In genomic region chr15:99712666-99713559, GRCm38 (mm10) we compare ENCODE assay signal across 11 mouse cellular contexts. TPM values are rescaled to one million over a fixed set of nuclear protein-coding genes. Genes with fewer than 3 reads are reported as not detected.
A peak's percentile ranks its signal among the peaks of the same experiment; 100 is the strongest.
DNase-seq lines count a peak whose midpoint lies in the region; ATAC-seq and TF ChIP-seq lines count a peak whose summit lies in the region.
"Had no signal": no experiment of that assay in that cellular context is flagged by ENCODE, and none has a peak within 500 bp of the region (broad histone marks: within the 10 kb centered on the region; RNA-seq: fewer than 3 reads in every experiment).

No protein-coding gene starts in this region.

- no peak overlapping the region for H3K4me3 ChIP-seq in embryonic facial prominence, embryonic 13.5 days
- no peak overlapping the region for H3K4me3 ChIP-seq in embryonic facial prominence, embryonic 10.5 days
- H3K4me3 ChIP-seq in kidney, embryonic 15.5 days (replicated peaks), result no peak overlapping the region
- peak overlapping the region; percentile 48 for H3K4me3 ChIP-seq in E14TG2a.4 (replicated peaks; ENCODE audit: low read length)
- no peak overlapping the region for H3K4me3 ChIP-seq in embryonic facial prominence, embryonic 14.5 days (ENCODE audit: low read depth, low read length)
- H3K4me3 ChIP-seq: hindbrain, embryonic 15.5 days; limb, embryonic 12.5 days; stomach, embryonic 15.5 days had no signal

- no peaks in the 10 kb centered on the region for H3K27me3 ChIP-seq in embryonic facial prominence, embryonic 13.5 days
- no peaks in the 10 kb centered on the region for H3K27me3 ChIP-seq in embryonic facial prominence, embryonic 10.5 days (replicated peaks; ENCODE audit: low read depth, poor library complexity, severe bottlenecking)
- H3K27me3 ChIP-seq in kidney, embryonic 15.5 days, result no peaks in the 10 kb centered on the region
- peaks cover 6% of the 10 kb centered on the region; the same call in 1 of the 2 replicates for H3K27me3 ChIP-seq in E14TG2a.4 (ENCODE audit: insufficient read depth, low read length)
- no peaks in the 10 kb centered on the region for H3K27me3 ChIP-seq in embryonic facial prominence, embryonic 14.5 days (replicated peaks; ENCODE audit: control insufficient read depth, insufficient read depth, low read length)
- H3K27me3 ChIP-seq: hindbrain, embryonic 15.5 days; limb, embryonic 12.5 days; stomach, embryonic 15.5 days had no signal

- ATAC-seq in embryonic facial prominence, embryonic 13.5 days (ENCODE audit: insufficient number of reproducible peaks, insufficient read depth, low FRiP score, low TSS enrichment, low read depth), result peak; percentile 27; the same call in 1 of the 2 replicates
- ATAC-seq in kidney, embryonic 15.5 days (replicated peaks; ENCODE audit: low FRiP score), result peak; percentile 11; the same call in 1 of the 2 replicates
- no peak for ATAC-seq in embryonic facial prominence, embryonic 14.5 days (ENCODE audit: low read depth)

- H3K27ac ChIP-seq in embryonic facial prominence, embryonic 13.5 days, result no peak overlapping the region
- H3K27ac ChIP-seq in embryonic facial prominence, embryonic 10.5 days (replicated peaks), result no peak overlapping the region
- H3K27ac ChIP-seq in kidney, embryonic 15.5 days, result 0 out of 2 replicates have a peak overlapping the region, but pooled peaks have one; percentile 24
- H3K27ac ChIP-seq in embryonic facial prominence, embryonic 14.5 days (replicated peaks; ENCODE audit: low read depth, low read length), result no peak overlapping the region
- H3K27ac ChIP-seq: limb, embryonic 12.5 days; stomach, embryonic 15.5 days had no signal

- no peak for DNase-seq in embryonic facial prominence, embryonic 10.5 days (ENCODE audit: low spot score)
- no peak for DNase-seq in kidney, postnatal 14 days
- DNase-seq in embryonic facial prominence, embryonic 14.5 days (ENCODE audit: low spot score), result no peak
- DNase-seq in gastrocnemius, postnatal 4 days (ENCODE audit: low spot score in 2 of 2), result no peak
- DNase-seq in urinary bladder, postnatal 4 days (ENCODE audit: low spot score in 2 of 2), result no peak

- TF ChIP-seq CTCF in E14TG2a.4 (conservative IDR thresholded peaks at IDR 0.05; ENCODE audit: low read length), result no peak

- H3K9me3 ChIP-seq in embryonic facial prominence, embryonic 13.5 days, result no peaks in the 10 kb centered on the region
- H3K9me3 ChIP-seq in embryonic facial prominence, embryonic 10.5 days, result no peaks in the 10 kb centered on the region
- H3K9me3 ChIP-seq in kidney, embryonic 15.5 days (replicated peaks), result no peaks in the 10 kb centered on the region
- no peaks in the 10 kb centered on the region for H3K9me3 ChIP-seq in E14TG2a.4 (ENCODE audit: low read length)
- no peaks in the 10 kb centered on the region for H3K9me3 ChIP-seq in embryonic facial prominence, embryonic 14.5 days (ENCODE audit: control insufficient read depth, low read length)
- H3K9me3 ChIP-seq: hindbrain, embryonic 15.5 days; limb, embryonic 12.5 days; stomach, embryonic 15.5 days had no signal

- H3K36me3 ChIP-seq in embryonic facial prominence, embryonic 13.5 days, result peaks cover 81% of the 10 kb centered on the region
- peaks cover 99% of the 10 kb centered on the region for H3K36me3 ChIP-seq in embryonic facial prominence, embryonic 10.5 days (replicated peaks)
- peaks cover 66% of the 10 kb centered on the region for H3K36me3 ChIP-seq in kidney, embryonic 15.5 days
- H3K36me3 ChIP-seq in E14TG2a.4 (ENCODE audit: insufficient read depth, low read length), result peaks cover 66% of the 10 kb centered on the region
- peaks cover 72% of the 10 kb centered on the region for H3K36me3 ChIP-seq in embryonic facial prominence, embryonic 14.5 days (ENCODE audit: control insufficient read depth, insufficient read depth, low read length)

- WGBS in embryonic facial prominence, embryonic 13.5 days, result 56% methylated on average over 13 of the region's 13 CpGs
- WGBS in embryonic facial prominence, embryonic 10.5 days, result 60% methylated on average over 13 of the region's 13 CpGs
- WGBS in kidney, embryonic 15.5 days, result 51% methylated on average over 13 of the region's 13 CpGs
- WGBS in embryonic facial prominence, embryonic 14.5 days, result 50% methylated on average over 13 of the region's 13 CpGs

- H3K9ac ChIP-seq in embryonic facial prominence, embryonic 13.5 days, result no peak overlapping the region
- no peak overlapping the region for H3K9ac ChIP-seq in kidney, embryonic 15.5 days
- 0 out of 2 replicates have a peak overlapping the region, but pooled peaks have one; percentile 22 for H3K9ac ChIP-seq in embryonic facial prominence, embryonic 14.5 days (ENCODE audit: low read depth, low read length)
- H3K9ac ChIP-seq: hindbrain, embryonic 15.5 days; limb, embryonic 12.5 days; stomach, embryonic 15.5 days had no signal

- peaks cover 16% of the 10 kb centered on the region; the same call in 1 of the 2 replicates for H3K4me1 ChIP-seq in embryonic facial prominence, embryonic 13.5 days
- peaks cover 35% of the 10 kb centered on the region for H3K4me1 ChIP-seq in embryonic facial prominence, embryonic 10.5 days
- H3K4me1 ChIP-seq in kidney, embryonic 15.5 days, result peaks cover 41% of the 10 kb centered on the region
- peaks cover 81% of the 10 kb centered on the region for H3K4me1 ChIP-seq in E14TG2a.4 (replicated peaks; ENCODE audit: low read depth, low read length)
- H3K4me1 ChIP-seq in embryonic facial prominence, embryonic 14.5 days (ENCODE audit: control insufficient read depth, insufficient read depth, low read length), result no peaks in the 10 kb centered on the region

- H3K4me2 ChIP-seq in embryonic facial prominence, embryonic 13.5 days, result no peak overlapping the region
- H3K4me2 ChIP-seq in kidney, embryonic 15.5 days, result no peak overlapping the region
- H3K4me2 ChIP-seq in embryonic facial prominence, embryonic 14.5 days (ENCODE audit: low read depth, low read length), result no peak overlapping the region
- H3K4me2 ChIP-seq: hindbrain, embryonic 15.5 days; limb, embryonic 12.5 days; stomach, embryonic 15.5 days had no signal

RNA-seq across cellular contexts. Expression of gene Gpd1, which starts 4.4 kb away (rescaled TPM):
- polyA plus RNA-seq in embryonic facial prominence, embryonic 13.5 days (2015; fragmentation: Nextera tagmentation; extraction: Ambion mirVana), result 0.37 and 1.0 TPM in 2 replicates
- 0.42 and 0.55 TPM in 2 replicates for polyA plus RNA-seq in embryonic facial prominence, embryonic 10.5 days (2016; fragmentation: Nextera tagmentation; extraction: Ambion mirVana)
- polyA plus RNA-seq in kidney, embryonic 15.5 days (2015; fragmentation: Nextera tagmentation; extraction: Ambion mirVana), result 23.0 and 28.5 TPM in 2 replicates
- 2.0 and 7.3 TPM in 2 replicates for polyA plus RNA-seq in embryonic facial prominence, embryonic 14.5 days (2014; fragmentation: Nextera tagmentation; extraction: Ambion mirVana)
- total RNA-seq in gastrocnemius, postnatal 4 days (2021), result 100 to 1,000 TPM; 201 to 212 TPM

RNA-seq across cellular contexts. Expression of gene Gm17349, which starts 7.6 kb away (rescaled TPM):
- polyA plus RNA-seq in embryonic facial prominence, embryonic 13.5 days (2015; fragmentation: Nextera tagmentation; extraction: Ambion mirVana), result not detected in 2 replicates
- not detected in 2 replicates for polyA plus RNA-seq in embryonic facial prominence, embryonic 10.5 days (2016; fragmentation: Nextera tagmentation; extraction: Ambion mirVana)
- not detected in 2 replicates for polyA plus RNA-seq in kidney, embryonic 15.5 days (2015; fragmentation: Nextera tagmentation; extraction: Ambion mirVana)
- not detected in 2 replicates for polyA plus RNA-seq in embryonic facial prominence, embryonic 14.5 days (2014; fragmentation: Nextera tagmentation; extraction: Ambion mirVana)
- total RNA-seq in gastrocnemius, postnatal 4 days (2021), result 1 to 10 TPM; 2.5 to 2.9 TPM
- polyA plus RNA-seq: hindbrain, embryonic 15.5 days; limb, embryonic 12.5 days; stomach, embryonic 15.5 days had no signal

RNA-seq across cellular contexts. Expression of gene Smarcd1, which starts 11.0 kb away (rescaled TPM):
- 55.0 and 73.1 TPM in 2 replicates for polyA plus RNA-seq in embryonic facial prominence, embryonic 13.5 days (2015; fragmentation: Nextera tagmentation; extraction: Ambion mirVana)
- polyA plus RNA-seq in embryonic facial prominence, embryonic 10.5 days (2016; fragmentation: Nextera tagmentation; extraction: Ambion mirVana), result 83.3 and 89.1 TPM in 2 replicates
- polyA plus RNA-seq in kidney, embryonic 15.5 days (2015; fragmentation: Nextera tagmentation; extraction: Ambion mirVana), result 55.3 and 57.4 TPM in 2 replicates
- 27.9 and 35.6 TPM in 2 replicates for polyA plus RNA-seq in embryonic facial prominence, embryonic 14.5 days (2014; fragmentation: Nextera tagmentation; extraction: Ambion mirVana)
- total RNA-seq in gastrocnemius, postnatal 4 days (2021), result 10 to 100 TPM; 26.9 to 34.7 TPM

RNA-seq across cellular contexts. Expression of gene Cox14, which starts 12.5 kb away (rescaled TPM):
- polyA plus RNA-seq in embryonic facial prominence, embryonic 13.5 days (2015; fragmentation: Nextera tagmentation; extraction: Ambion mirVana), result 144 and 179 TPM in 2 replicates
- 129 and 131 TPM in 2 replicates for polyA plus RNA-seq in embryonic facial prominence, embryonic 10.5 days (2016; fragmentation: Nextera tagmentation; extraction: Ambion mirVana)
- polyA plus RNA-seq in kidney, embryonic 15.5 days (2015; fragmentation: Nextera tagmentation; extraction: Ambion mirVana), result 184 and 185 TPM in 2 replicates
- polyA plus RNA-seq in embryonic facial prominence, embryonic 14.5 days (2014; fragmentation: Nextera tagmentation; extraction: Ambion mirVana), result 176 and 180 TPM in 2 replicates
- 100 to 1,000 TPM; 125 to 144 TPM for total RNA-seq in gastrocnemius, postnatal 4 days (2021)

RNA-seq across cellular contexts. Expression of gene Asic1, which starts 42.7 kb away (rescaled TPM):
- polyA plus RNA-seq in embryonic facial prominence, embryonic 13.5 days (2015; fragmentation: Nextera tagmentation; extraction: Ambion mirVana), result 3.3 and 4.2 TPM in 2 replicates
- 3.2 and 4.9 TPM in 2 replicates for polyA plus RNA-seq in embryonic facial prominence, embryonic 10.5 days (2016; fragmentation: Nextera tagmentation; extraction: Ambion mirVana)
- 1.4 and 1.8 TPM in 2 replicates for polyA plus RNA-seq in kidney, embryonic 15.5 days (2015; fragmentation: Nextera tagmentation; extraction: Ambion mirVana)
- polyA plus RNA-seq in embryonic facial prominence, embryonic 14.5 days (2014; fragmentation: Nextera tagmentation; extraction: Ambion mirVana), result 4.1 and 4.6 TPM in 2 replicates
- total RNA-seq in gastrocnemius, postnatal 4 days (2021), result 1 to 10 TPM in 1 of 2 experiments, under 1 TPM in 1; 0.91 to 1.9 TPM
